Mouse (Mus musculus) E14TG2a.4 (cell line): ENCODE results near the gene Itm2c.

Experiments used
- H3K27me3 ChIP-seq: 2 replicates; pipeline ENCODE4 v1.6.1; 2014; ENCODE audit warnings: low read length, control low read depth; ENCODE audit not compliant: insufficient read depth
- H3K36me3 ChIP-seq: 2 replicates; pipeline ENCODE4 v1.6.1; 2014; ENCODE audit warnings: low read length, control low read depth; ENCODE audit not compliant: insufficient read depth
- H3K4me1 ChIP-seq: replicated peaks from 2 replicates; pipeline ENCODE4 v1.6.1; 2014; ENCODE audit warnings: low read depth, low read length, control low read depth
- H3K4me3 ChIP-seq: replicated peaks from 2 replicates; pipeline ENCODE4 v1.5.1; 2014; ENCODE audit warnings: mild to moderate bottlenecking, low read length
- H3K9me3 ChIP-seq: 2 replicates; pipeline ENCODE4 v1.6.1; 2014; ENCODE audit warnings: low read length, control low read depth
- CTCF ChIP-seq: conservative IDR thresholded peaks from 2 replicates; pipeline ENCODE4 v1.5.1; 2014; ENCODE audit warnings: low read length
- NANOG ChIP-seq: IDR thresholded peaks from 2 replicates; pipeline ENCODE4 v1.6.1; 2014; ENCODE audit warnings: borderline replicate concordance, low read length, mixed read lengths
- POU5F1 ChIP-seq: IDR thresholded peaks from 2 replicates; pipeline ENCODE4 v1.6.1; 2014; ENCODE audit warnings: low read length, borderline replicate concordance

Itm2c gene

DNA sequence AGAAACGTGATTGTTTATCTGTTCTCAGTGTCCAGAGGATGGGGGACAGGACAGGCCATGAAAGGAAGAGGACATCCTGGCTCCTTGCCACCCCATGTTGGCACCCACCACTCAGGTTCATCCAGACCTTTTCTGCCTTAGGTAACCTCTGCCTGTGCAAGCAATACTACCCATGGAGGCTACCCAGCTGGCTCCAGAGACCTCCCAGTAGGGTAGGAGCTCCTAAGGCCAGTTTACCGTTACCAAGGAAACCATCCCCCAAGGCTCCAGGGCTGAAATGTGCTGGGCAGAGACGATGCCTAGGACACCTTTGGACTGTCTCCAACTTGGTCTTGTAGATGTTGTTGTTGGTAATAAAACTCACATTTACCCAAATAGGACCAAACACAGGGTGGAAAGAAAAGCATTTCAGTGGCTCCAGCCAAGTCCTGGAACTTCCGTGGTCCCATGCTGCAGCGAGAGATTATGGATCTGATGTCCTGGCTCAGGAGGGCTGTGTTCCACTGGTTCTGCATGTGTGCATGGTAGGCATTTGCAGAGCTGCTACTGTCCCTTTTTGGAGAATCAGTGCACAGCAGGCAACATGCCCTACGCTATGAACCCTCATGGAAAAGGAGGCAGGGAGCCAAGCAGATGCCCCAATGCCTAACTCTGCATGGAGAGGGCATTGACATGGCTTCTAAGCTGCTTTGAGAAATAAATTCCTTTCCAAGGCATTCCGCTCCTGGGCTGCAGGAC is 28.2 kb downstream of the Itm2c start:
- H3K27me3 ChIP-seq, result peaks cover 7% of the 10 kb centered on the region; the same call in 1 of the 2 replicates
- no peak overlapping the region for H3K4me3 ChIP-seq
- H3K36me3 ChIP-seq, result no peaks in the 10 kb centered on the region
- TF ChIP-seq NANOG, result no peak
- TF ChIP-seq CTCF, result no peak
- no peak for TF ChIP-seq POU5F1
- H3K4me1 ChIP-seq, result peaks cover 10% of the 10 kb centered on the region
- H3K9me3 ChIP-seq, result peaks cover 6% of the 10 kb centered on the region

GRCm38 (mm10) chr1:85922865-85923211 is 28.8 kb downstream of the Itm2c start:
- Histone ChIP-seq H3K4me1 (peaks cover 5% of the 10 kb centered on the region; the same call in 1 of the 2 replicates), H3K27me3 (peaks cover 7% of the 10 kb centered on the region; the same call in 1 of the 2 replicates), H3K4me3 (no peak overlapping the region), H3K36me3 (no peaks in the 10 kb centered on the region), H3K9me3 (peaks cover 6% of the 10 kb centered on the region)
- TF ChIP-seq CTCF, result no peak
- no peak for TF ChIP-seq NANOG
- no peak for TF ChIP-seq POU5F1

GRCm38 (mm10) chr1:85925183-85925582 is 31.1 kb downstream of the Itm2c start:
- TF ChIP-seq POU5F1 (no peak), CTCF (no peak), NANOG (no peak)
- Histone ChIP-seq H3K4me1 (peaks cover 4% of the 10 kb centered on the region; the same call in 1 of the 2 replicates), H3K36me3 (no peaks in the 10 kb centered on the region), H3K9me3 (peaks cover 5% of the 10 kb centered on the region), H3K27me3 (peaks cover 7% of the 10 kb centered on the region; the same call in 1 of the 2 replicates), H3K4me3 (no peak overlapping the region)

DNA sequence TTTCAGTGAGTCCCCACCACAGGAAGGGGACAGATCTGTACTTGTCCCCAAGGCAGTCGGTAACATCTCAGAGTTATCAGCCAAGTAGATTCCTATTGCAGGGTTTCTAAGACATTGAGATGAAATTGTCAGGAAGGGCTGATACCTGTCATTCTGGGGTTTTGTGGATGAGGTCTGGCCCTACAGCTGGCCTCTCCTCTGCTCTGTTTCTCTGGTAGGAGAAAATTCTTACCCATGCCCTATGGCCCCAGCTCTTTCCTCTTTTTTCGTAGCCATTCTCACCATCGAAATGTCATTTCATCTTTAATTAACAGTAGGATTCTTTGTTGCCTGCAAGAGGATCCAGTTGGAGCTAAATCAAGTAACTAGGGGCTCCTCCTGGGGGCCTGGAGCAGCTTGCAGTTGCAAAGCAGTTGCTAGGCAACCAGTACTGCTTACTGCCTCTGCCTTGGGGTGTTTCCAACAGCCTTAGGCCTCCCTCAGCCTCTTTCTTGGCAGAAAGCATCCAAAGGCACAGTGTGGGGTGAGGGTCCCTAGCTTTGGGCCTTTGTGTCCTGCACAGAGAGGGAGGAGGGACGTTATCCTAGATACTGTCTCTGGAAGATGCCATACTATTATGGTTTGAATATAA is 34.1 kb downstream of the Itm2c start, which contains the start of gene 4933407L21Rik:
TSS of gene 4933407L21Rik (plus strand) at position 427 of the 631 bp plus-strand sequence.
- TF ChIP-seq CTCF (no peak), POU5F1 (no peak), NANOG (no peak)
- Histone ChIP-seq H3K4me1 (peaks cover under 1% of the 10 kb centered on the region), H3K4me3 (no peak within 1 kb of the TSS), H3K27me3 (0 out of 2 replicates have a peak, but pooled peaks cover 7% of the 10 kb centered on the region), H3K9me3 (peaks cover 27% of the 10 kb centered on the region), H3K36me3 (no peaks in the 10 kb centered on the region)

GRCm38 (mm10) chr1:85928688-85929065 is 34.6 kb downstream of the Itm2c start:
- peaks cover 6% of the 10 kb centered on the region for H3K4me1 ChIP-seq
- TF ChIP-seq NANOG (no peak), POU5F1 (no peak), CTCF (no peak)
- H3K27me3 ChIP-seq, result 0 out of 2 replicates have a peak, but pooled peaks cover 7% of the 10 kb centered on the region
- H3K36me3 ChIP-seq, result no peaks in the 10 kb centered on the region
- no peak overlapping the region for H3K4me3 ChIP-seq
- peaks cover 32% of the 10 kb centered on the region for H3K9me3 ChIP-seq

DNA sequence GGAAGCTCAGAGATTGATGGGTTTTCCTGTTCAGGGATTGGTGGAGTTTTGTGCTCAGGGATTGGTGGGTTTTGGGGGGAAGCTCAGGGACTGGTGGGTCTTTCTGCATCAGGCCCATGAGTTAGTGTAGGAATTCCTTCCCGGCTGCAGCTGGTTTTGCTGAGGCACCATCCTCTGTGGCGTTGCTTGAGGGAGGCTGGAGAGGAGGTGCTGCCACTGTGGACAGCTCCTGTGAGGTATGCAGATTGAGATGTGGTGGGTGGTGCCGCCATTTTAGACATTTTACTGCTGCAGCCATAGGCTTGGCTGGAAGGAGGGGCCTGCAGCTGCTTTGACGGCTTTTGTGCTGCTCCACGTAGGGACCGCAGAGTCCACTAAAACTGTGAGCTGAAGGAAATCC is 35.3 kb downstream of the Itm2c start:
- Histone ChIP-seq H3K36me3 (no peaks in the 10 kb centered on the region), H3K9me3 (peaks cover 32% of the 10 kb centered on the region), H3K27me3 (0 out of 2 replicates have a peak, but pooled peaks cover 5% of the 10 kb centered on the region), H3K4me1 (peaks cover 13% of the 10 kb centered on the region), H3K4me3 (no peak overlapping the region)
- TF ChIP-seq CTCF (no peak), POU5F1 (no peak), NANOG (no peak)

- H3K27me3 ChIP-seq, result peaks cover 7% of the 10 kb centered on the region; the same call in 1 of the 2 replicates
- H3K9me3 ChIP-seq, result peaks cover 32% of the 10 kb centered on the region
- peaks cover 13% of the 10 kb centered on the region for H3K4me1 ChIP-seq
- no peaks in the 10 kb centered on the region for H3K36me3 ChIP-seq
- no peak for TF ChIP-seq NANOG
- TF ChIP-seq CTCF, result no peak
- TF ChIP-seq POU5F1, result no peak
- no peak overlapping the region for H3K4me3 ChIP-seq
Observed at GRCm38 (mm10) chr1:85931170-85931569, 37.1 kb downstream of the Itm2c start.

- Histone ChIP-seq H3K27me3 (peaks cover 9% of the 10 kb centered on the region), H3K9me3 (peaks cover 32% of the 10 kb centered on the region), H3K4me3 (no peak overlapping the region), H3K4me1 (peaks cover 13% of the 10 kb centered on the region), H3K36me3 (no peaks in the 10 kb centered on the region)
- TF ChIP-seq CTCF (no peak), NANOG (no peak), POU5F1 (no peak)
Observed at GRCm38 (mm10) chr1:85933226-85933625, 39.1 kb downstream of the Itm2c start.
